Mouse (Mus musculus): ENCODE measurements around the gene Lce1h. TPM values are rescaled to one million over a fixed set of nuclear protein-coding genes. Genes with fewer than 3 reads are reported as not detected.

Gene Lce1h
- total RNA-seq (2021): not detected
- long read RNA-seq, experiment 1: 0 reads
- long read RNA-seq, experiment 2: 0 reads

DNA sequence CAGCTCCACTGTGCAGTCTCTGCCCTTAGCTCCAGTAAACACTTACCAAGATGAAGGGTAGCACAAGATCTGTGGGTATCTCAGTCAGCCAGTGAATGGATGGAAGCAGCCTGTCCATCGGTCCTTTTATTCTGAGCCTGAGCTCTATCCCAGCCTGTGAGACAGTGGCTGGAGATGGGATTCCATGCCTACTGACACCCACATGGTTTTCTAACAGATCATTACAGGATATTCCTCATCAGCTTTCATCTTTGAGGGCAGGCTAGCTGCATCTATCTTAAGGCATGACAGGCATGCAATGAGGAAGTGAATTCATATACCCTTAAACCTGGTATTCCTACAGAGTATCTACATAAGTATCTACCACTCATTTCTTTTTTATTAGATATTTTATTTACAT is at the start of gene Lce1h:
Lce1h (minus strand) TSS at position 101 of the 400 bp plus-strand sequence.
- no peak for DNase-seq

DNA sequence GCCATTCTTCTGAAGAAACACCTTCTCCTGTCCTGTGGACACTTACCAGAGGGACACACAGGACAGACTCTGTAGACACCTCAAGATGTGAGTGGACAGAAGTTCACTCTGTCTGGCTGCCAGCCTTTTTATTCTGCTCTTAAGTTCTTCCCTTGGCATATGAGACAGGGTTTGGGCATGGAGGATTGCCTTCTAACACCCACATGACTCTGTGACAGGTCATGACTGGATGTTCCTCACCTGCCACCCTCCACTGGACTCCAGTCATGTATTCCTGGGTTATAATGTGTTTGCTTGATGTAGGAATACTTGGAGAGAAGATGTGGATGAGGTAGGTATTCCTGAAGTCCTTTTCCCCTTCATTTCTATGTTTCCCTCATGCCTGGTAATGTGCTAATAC is 42.9 kb upstream of the Lce1h start, which contains the start of gene Lce1k:
Lce1k (minus strand) TSS at position 101 of the 400 bp plus-strand sequence.
- DNase-seq: no peak

DNA sequence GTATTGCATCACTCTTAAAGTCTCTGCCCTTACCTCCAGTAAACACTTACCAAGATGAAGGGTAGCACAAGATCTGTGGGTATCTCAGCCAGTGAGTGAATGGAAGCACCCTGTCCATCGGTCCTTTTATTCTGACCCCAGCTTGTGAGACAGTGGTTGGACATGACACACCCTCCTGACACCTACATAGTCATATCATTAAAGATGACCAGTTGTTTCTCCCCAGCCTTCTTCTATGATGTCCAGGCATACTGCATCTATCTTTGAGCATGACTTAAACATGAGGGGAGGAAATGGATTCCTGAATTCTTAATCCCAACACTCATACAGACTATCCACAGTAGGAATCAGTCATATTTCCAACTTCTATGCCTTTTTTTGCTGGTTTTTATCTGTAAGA is 25.5 kb upstream of the Lce1h start, which contains the start of gene Lce1j:
Lce1j (minus strand) TSS at position 101 of the 400 bp plus-strand sequence.
- no peak for DNase-seq

DNA sequence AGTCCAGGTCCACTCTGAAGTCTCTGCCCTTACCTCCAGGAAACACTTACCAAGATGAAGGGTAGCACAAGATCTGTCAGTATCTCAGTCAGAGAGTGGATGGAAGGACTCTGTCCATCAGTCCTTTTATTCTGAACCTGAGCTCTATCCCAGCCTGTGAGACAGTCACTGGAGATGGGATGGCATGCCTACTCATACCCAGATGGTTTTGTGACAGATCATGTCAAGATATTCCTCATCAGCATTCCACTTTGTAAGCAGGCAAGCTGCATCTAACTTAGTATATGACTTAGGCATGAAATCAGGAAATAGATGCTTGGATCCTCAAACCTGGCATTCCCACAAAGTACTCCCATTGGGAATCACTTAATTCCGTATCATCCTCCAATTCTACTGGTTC is 13.9 kb upstream of the Lce1h start, which contains the start of gene Lce1i:
Lce1i (minus strand) TSS at position 101 of the 400 bp plus-strand sequence.
- DNase-seq: no peak

DNA sequence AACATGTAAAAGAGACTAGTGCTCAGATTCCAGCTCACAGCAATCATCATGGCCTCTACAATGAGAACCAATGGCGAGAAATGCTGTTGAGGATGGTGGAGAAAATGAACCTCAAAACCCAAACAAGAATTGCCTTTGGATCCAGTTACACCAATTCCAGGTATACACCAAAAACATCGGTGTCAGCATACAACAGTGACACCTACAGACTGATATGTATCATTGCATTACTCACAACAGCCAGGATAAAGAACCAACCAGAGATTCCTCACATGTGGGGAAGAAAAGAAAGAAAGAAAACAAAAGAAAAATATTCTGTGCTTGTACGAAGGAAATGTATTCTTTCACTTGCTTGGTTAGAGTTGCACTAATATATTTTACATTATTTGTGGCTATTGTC is 6.7 kb upstream of the Lce1h start:
- no peak for DNase-seq

DNA sequence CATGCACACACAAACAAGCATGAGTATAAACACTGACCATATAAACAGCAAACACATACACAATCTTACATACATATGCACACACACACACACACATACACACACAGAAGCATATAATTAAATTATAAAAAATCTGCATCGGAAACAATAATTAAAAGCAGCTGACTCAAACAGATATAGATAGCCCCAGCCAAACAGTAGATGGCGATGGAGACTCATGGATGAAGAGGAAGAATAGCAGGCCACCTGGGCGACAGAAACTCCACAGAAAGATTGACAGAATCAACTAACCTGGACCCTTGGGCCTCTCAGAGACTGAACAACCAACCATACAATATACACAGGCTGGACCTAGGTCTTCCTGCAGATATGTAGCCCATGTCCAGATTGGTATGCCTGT is 11.7 kb downstream of the Lce1h start:
- DNase-seq: no peak

DNA sequence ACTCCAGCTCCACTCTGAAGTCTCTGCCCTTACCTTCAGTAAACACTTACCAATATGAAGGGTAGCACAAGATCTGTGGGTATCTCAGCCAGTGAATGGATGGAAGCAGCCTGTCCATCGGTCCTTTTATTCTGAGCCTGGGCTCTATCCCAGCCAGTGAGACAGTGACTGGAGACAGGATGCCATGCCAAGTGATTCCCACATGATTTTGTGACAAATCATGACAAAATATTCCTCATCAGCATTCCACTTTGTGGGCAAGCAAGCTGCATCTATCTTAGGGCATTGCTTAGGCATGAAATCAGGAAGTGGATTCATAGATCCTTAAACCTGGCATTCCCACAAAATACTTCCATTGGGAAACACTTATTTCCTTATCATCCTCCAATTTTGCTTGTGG is 12.6 kb downstream of the Lce1h start, which contains the start of gene Lce1g:
Lce1g (minus strand) TSS at position 101 of the 400 bp plus-strand sequence.
- DNase-seq: no peak

DNA sequence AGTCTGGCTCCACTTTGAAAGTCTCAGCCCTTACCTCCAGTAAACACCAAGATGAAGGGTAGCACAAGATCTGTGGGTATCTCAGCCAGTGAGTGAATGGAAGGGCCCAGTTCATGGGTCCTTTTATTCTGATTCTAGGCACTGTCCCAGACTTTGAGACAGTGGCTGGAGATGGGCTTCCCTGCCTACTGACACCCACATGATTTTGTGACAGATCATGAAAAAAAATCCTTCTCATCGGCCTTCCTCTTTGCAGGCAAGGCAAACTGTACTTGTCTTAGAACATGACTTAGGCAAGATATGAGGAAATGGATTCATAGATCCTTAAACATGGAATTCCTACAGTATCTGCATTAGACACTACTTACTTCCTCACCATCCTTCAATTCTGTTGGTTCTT is 25.9 kb downstream of the Lce1h start, which contains the start of gene Gm38119:
Gm38119 (minus strand) TSS at position 101 of the 400 bp plus-strand sequence.
- no peak for DNase-seq

DNA sequence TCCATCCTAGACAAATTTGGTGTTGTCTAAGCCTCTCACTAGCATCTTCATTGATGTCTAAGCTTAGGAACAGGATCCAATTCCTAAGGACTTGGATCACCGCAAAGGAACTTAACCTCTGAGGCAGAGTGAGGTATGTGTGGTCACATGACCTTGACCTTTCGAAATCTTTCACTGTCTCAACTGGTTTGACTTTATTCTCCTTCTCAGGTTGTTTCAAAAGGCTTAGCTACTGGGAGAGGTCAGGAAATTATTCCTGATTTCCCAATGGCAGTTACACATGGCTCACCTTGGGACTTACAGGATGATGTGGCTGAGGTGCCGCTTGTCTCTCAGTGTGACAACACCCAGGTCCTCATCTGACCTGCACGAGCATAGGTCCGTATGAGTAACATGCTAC is 42.2 kb downstream of the Lce1h start:
- DNase-seq: no peak

DNA sequence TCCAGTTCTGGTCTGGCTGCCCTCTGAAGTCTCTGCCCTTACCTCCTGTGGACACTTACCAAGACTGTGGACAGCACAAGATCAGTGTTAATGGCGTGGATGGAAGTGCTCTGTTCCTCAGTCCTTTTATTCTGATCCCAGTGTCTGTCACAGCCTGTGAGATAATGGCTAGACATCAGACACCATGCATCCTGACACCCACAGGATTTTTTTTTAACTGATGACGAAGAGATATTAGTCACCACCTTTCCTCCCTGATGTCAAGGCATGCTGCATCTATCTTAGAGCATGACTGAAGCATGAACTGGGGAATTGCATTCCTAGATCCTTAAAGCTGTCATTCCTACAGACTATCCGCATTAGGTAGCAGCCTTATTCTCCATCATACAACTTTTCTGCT is 44.6 kb downstream of the Lce1h start, which contains the start of gene Lce1f:
Lce1f (minus strand) TSS at position 101 of the 400 bp plus-strand sequence.
- DNase-seq: no peak

DNA sequence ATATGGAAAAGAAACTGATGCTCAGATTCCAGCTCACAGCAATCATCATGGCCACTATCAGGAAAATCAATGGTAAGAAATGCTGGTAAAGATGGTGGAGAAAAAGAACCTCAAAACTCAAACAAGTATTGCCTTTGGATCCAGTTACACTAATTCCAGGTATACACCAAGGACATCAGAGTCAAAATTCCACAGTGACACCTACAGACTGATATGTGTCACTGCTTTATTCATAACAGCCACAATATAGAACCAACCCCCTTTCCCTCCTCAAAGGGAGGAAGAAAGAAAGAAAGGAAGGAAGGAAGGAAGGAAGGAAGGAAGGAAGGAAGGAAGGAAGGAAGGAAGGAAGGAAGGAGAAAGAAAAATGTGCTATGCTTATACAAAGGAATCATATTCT is 49.7 kb downstream of the Lce1h start:
- DNase-seq: no peak

Other genes starting within 250 kb of the Lce1h start
- not detected for gene 2310046K23Rik, start 230.6 kb downstream of the Lce1h start, total RNA-seq (2021)
- gene Ivl, start 191.3 kb downstream of the Lce1h start, total RNA-seq (2021): not detected
- gene Smcp, start 176.1 kb downstream of the Lce1h start, total RNA-seq (2021): not detected
- not detected for gene 2210017I01Rik, start 157.6 kb downstream of the Lce1h start, total RNA-seq (2021)
- gene Lce6a, start 143.4 kb downstream of the Lce1h start, total RNA-seq (2021): not detected
- not detected for gene Lce1a1, start 116.8 kb downstream of the Lce1h start, total RNA-seq (2021)
- not detected for gene Lce1b, start 108.1 kb downstream of the Lce1h start, total RNA-seq (2021)
- not detected for gene Lce1a2, start 94.8 kb downstream of the Lce1h start, total RNA-seq (2021)
- gene Lce1c, start 85.8 kb downstream of the Lce1h start, total RNA-seq (2021): not detected
- not detected for gene Lce1d, start 77.9 kb downstream of the Lce1h start, total RNA-seq (2021)
- gene Lce1e, start 56.0 kb downstream of the Lce1h start, total RNA-seq (2021): not detected
- not detected for gene Lce1f, start 44.7 kb downstream of the Lce1h start, total RNA-seq (2021)
- not detected for gene Gm38119, start 26.0 kb downstream of the Lce1h start, total RNA-seq (2021)
- not detected for gene Lce1g, start 12.7 kb downstream of the Lce1h start, total RNA-seq (2021)
- gene Lce1i, start 13.8 kb upstream of the Lce1h start, total RNA-seq (2021): not detected
- not detected for gene Lce1j, start 25.4 kb upstream of the Lce1h start, total RNA-seq (2021)
- gene Lce1k, start 42.8 kb upstream of the Lce1h start, total RNA-seq (2021): not detected
- gene Kprp, start 62.2 kb upstream of the Lce1h start, total RNA-seq (2021): not detected
- gene Lce1l, start 86.2 kb upstream of the Lce1h start, total RNA-seq (2021): not detected
- gene 2310050C09Rik, start 105.2 kb upstream of the Lce1h start, total RNA-seq (2021): not detected
- gene Lce3a, start 161.2 kb upstream of the Lce1h start, total RNA-seq (2021): not detected
- gene Lce3b, start 167.9 kb upstream of the Lce1h start, total RNA-seq (2021): not detected
- not detected for gene Lce3c, start 179.4 kb upstream of the Lce1h start, total RNA-seq (2021)
- gene Lce3d, start 192.3 kb upstream of the Lce1h start, total RNA-seq (2021): not detected
- gene Lce3e, start 202.0 kb upstream of the Lce1h start, total RNA-seq (2021): not detected
- not detected for gene Lce3f, start 227.2 kb upstream of the Lce1h start, total RNA-seq (2021)

Measured in adrenal gland, postnatal 36 days (tissue).